Mouse (Mus musculus): ENCODE data around the gene Fam217a.

DNA sequence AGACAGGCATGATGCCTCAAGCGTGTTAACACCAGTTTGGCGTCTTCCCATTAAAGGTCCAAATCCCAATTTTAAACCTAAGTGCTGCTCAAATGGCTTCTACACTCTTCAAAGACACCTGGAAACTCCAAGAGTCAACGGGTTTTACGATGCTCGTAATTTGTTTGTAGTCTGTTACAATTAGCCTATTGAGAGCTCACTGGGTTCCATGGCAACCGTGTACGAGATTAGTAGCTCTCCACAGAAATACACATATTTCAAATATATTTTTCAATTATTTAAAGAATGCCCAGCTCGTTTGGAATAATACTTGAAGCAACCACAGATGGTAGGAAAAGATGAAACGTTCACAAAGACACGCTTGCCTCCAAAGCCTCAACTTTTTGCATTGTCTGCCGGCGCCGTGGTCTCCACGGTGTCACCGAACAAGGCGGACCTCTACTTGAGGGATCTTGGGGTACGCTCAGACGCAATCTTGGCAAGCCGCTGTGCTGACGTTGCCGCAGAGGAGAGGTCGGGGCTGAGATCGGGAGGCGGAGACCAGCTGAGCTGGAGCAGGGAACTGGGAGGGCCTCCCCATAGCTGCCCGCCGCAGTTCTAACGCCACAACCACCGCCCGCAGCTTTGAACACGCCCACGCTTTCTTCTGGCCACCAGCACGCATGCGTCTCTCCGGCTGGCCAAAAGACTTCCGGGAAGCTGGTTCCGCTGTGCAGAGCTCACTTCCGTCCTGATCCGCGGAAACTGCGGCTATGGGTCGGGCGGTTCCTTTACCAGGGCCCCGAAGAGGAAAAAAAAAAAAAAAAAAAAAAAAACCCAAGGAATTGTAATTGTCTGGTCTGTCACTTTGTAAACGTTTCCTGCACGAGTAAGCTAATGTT, 50.1 kb downstream of the Fam217a start:
- TF ChIP-seq GATA1 (IDR thresholded peaks at IDR 0.05; ENCODE audit: low read length), result no peak
- TF ChIP-seq TAL1 (IDR thresholded peaks at IDR 0.05; ENCODE audit: low read length), result no peak
